Mouse (Mus musculus): ENCODE results near the gene Slc9a2. TPM values are rescaled to one million over a fixed set of nuclear protein-coding genes. Genes with fewer than 3 reads are reported as not detected.

The Slc9a2 gene
- polyA plus RNA-seq, 1 experiment from 2014 or later = not detected

DNA sequence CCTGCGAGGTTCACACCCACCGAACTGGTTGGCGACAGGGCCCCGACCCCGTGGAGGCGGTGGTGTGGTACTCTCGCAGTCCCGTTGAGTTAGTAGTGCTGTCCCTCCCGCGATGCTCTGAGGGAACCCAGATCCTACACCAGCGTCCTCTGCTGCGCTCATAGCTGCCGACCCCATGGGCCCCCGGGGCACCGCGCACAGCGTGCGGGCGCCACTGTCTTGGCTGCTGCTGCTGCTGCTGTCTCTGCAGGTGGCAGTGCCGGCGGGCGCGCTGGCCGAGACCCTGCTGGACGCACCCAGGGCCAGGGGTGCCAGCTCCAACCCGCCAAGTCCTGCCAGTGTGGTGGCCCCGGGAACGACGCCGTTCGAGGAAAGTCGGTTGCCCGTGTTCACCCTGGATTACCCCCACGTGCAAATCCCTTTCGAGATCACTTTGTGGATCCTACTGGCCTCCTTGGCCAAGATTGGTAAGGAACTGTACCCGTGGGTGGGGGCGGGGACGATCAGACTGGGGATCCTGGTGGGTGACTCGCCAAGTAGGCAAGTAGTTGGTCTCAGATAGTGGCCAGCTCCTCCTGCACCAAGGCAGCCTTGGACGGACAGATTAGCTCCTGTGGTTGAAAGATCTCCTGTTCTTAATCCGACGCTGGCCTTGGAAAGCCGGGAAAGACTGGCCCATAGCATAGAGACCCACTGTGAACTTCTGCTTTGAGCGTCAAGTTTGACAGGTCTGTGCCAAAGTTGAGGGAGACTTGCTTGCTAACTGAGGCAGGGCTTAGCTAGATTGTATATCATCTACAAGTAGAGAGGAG, 1.5 kb downstream of the Slc9a2 start:
- Histone ChIP-seq H3K36me3 (ENCODE audit: control insufficient read depth, insufficient read depth, low read length) (no peaks in the 10 kb centered on the region), H3K27me3 (replicated peaks; ENCODE audit: control insufficient read depth, insufficient read depth, low read length) (peaks cover 51% of the 10 kb centered on the region), H3K27ac (ENCODE audit: low read depth, low read length) (no peak overlapping the region), H3K4me3 (ENCODE audit: low read depth, low read length) (peak overlapping the region; percentile 53), H3K9me3 (ENCODE audit: control insufficient read depth, low read length) (no peaks in the 10 kb centered on the region), H3K4me1 (replicated peaks; ENCODE audit: control insufficient read depth, insufficient read depth, low read length) (0 out of 2 replicates have a peak, but pooled peaks cover 2% of the 10 kb centered on the region), H3K9ac (ENCODE audit: low read depth, low read length) (no peak overlapping the region), H3K4me2 (peak overlapping the region; percentile 78)
- 4% methylated on average over 43 of the region's 44 CpGs for WGBS
- peak; percentile 37 for DNase-seq (ENCODE audit: low spot score)
- no peak for ATAC-seq (replicated peaks; ENCODE audit: low FRiP score)

- no peak for ATAC-seq (replicated peaks; ENCODE audit: low FRiP score)
- H3K4me1 ChIP-seq (replicated peaks; ENCODE audit: control insufficient read depth, insufficient read depth, low read length) = no peaks in the 10 kb centered on the region
- no peaks in the 10 kb centered on the region for H3K36me3 ChIP-seq (ENCODE audit: control insufficient read depth, insufficient read depth, low read length)
- no peak overlapping the region for H3K27ac ChIP-seq (ENCODE audit: low read depth, low read length)
- WGBS = 90% methylated on average over 13 of the region's 13 CpGs
- no peak overlapping the region for H3K4me3 ChIP-seq (ENCODE audit: low read depth, low read length)
- H3K4me2 ChIP-seq = no peak overlapping the region
- H3K27me3 ChIP-seq (replicated peaks; ENCODE audit: control insufficient read depth, insufficient read depth, low read length) = no peaks in the 10 kb centered on the region
- DNase-seq (ENCODE audit: low spot score) = no peak
- no peak overlapping the region for H3K9ac ChIP-seq (ENCODE audit: low read depth, low read length)
- H3K9me3 ChIP-seq (ENCODE audit: control insufficient read depth, low read length) = no peaks in the 10 kb centered on the region
Measured at GRCm38 (mm10) chr1:40694296-40694695, 13.9 kb downstream of the Slc9a2 start.

DNA sequence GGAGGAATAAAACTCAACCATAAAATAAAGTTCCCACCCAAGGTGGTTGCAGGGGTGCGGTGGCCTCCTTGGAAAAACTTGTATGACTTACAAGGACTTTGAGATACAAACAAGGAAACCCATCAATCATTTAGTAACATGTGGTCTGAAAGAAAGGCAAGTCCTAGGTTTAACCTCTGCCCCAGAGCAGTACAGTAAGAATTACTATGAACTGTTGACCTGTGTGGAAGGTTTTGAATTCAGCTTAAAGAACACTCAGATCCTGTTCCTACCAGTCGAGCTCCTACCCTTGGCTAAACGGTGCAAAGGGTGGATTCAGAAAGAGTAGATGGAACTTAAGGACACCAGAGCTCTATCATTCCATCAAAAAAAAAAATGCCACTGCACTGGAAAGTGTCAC, 16.1 kb downstream of the Slc9a2 start:
- H3K4me1 ChIP-seq (replicated peaks; ENCODE audit: control insufficient read depth, insufficient read depth, low read length) = no peaks in the 10 kb centered on the region
- no peak overlapping the region for H3K9ac ChIP-seq (ENCODE audit: low read depth, low read length)
- no peaks in the 10 kb centered on the region for H3K27me3 ChIP-seq (replicated peaks; ENCODE audit: control insufficient read depth, insufficient read depth, low read length)
- H3K4me2 ChIP-seq = no peak overlapping the region
- WGBS = 85% methylated on average over 3 of the region's 3 CpGs
- H3K9me3 ChIP-seq (ENCODE audit: control insufficient read depth, low read length) = no peaks in the 10 kb centered on the region
- no peak overlapping the region for H3K4me3 ChIP-seq (ENCODE audit: low read depth, low read length)
- no peak for ATAC-seq (replicated peaks; ENCODE audit: low FRiP score)
- DNase-seq (ENCODE audit: low spot score) = no peak
- H3K36me3 ChIP-seq (ENCODE audit: control insufficient read depth, insufficient read depth, low read length) = no peaks in the 10 kb centered on the region
- H3K27ac ChIP-seq (ENCODE audit: low read depth, low read length) = no peak overlapping the region

GRCm38 (mm10) chr1:40705099-40705498, 24.7 kb downstream of the Slc9a2 start:
- H3K4me2 ChIP-seq = no peak overlapping the region
- no peaks in the 10 kb centered on the region for H3K9me3 ChIP-seq (ENCODE audit: control insufficient read depth, low read length)
- H3K36me3 ChIP-seq (ENCODE audit: control insufficient read depth, insufficient read depth, low read length) = no peaks in the 10 kb centered on the region
- ATAC-seq (replicated peaks; ENCODE audit: low FRiP score) (no peak), DNase-seq (ENCODE audit: low spot score) (no peak)
- H3K4me3 ChIP-seq (ENCODE audit: low read depth, low read length) = no peak overlapping the region
- H3K9ac ChIP-seq (ENCODE audit: low read depth, low read length) = no peak overlapping the region
- no peak overlapping the region for H3K27ac ChIP-seq (ENCODE audit: low read depth, low read length)
- WGBS = 83% methylated on average over 4 of the region's 4 CpGs
- H3K4me1 ChIP-seq (replicated peaks; ENCODE audit: control insufficient read depth, insufficient read depth, low read length) = no peaks in the 10 kb centered on the region
- H3K27me3 ChIP-seq (replicated peaks; ENCODE audit: control insufficient read depth, insufficient read depth, low read length) = no peaks in the 10 kb centered on the region

DNA sequence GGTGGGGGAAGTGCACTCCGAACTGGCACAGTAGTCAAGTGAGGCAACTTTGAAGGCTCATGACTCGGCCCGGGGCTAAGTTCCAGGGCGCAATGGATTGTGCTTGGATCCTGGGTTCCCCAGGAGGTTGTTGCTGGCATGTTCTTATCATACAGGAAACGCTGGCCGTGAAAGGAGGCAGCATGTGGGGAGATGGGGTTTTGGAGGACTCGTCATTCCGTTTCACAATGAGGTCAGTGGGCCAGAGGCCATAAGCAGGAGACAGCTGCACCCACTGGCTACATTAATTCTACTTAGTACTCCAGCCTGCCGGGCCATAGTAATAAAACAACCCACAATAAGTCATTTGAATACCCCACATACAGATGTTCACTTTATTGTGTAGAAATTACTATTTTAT, 34.6 kb downstream of the Slc9a2 start:
- Histone ChIP-seq H3K9me3 (ENCODE audit: control insufficient read depth, low read length) (no peaks in the 10 kb centered on the region), H3K9ac (ENCODE audit: low read depth, low read length) (no peak overlapping the region), H3K4me2 (no peak overlapping the region), H3K4me1 (replicated peaks; ENCODE audit: control insufficient read depth, insufficient read depth, low read length) (no peaks in the 10 kb centered on the region), H3K27ac (ENCODE audit: low read depth, low read length) (no peak overlapping the region), H3K36me3 (ENCODE audit: control insufficient read depth, insufficient read depth, low read length) (no peaks in the 10 kb centered on the region), H3K27me3 (replicated peaks; ENCODE audit: control insufficient read depth, insufficient read depth, low read length) (no peaks in the 10 kb centered on the region), H3K4me3 (ENCODE audit: low read depth, low read length) (no peak overlapping the region)
- DNase-seq (ENCODE audit: low spot score) (no peak), ATAC-seq (replicated peaks; ENCODE audit: low FRiP score) (no peak)
- WGBS = 60% methylated on average over 9 of the region's 9 CpGs

- H3K4me2 ChIP-seq = no peak overlapping the region
- H3K36me3 ChIP-seq (ENCODE audit: control insufficient read depth, insufficient read depth, low read length) = no peaks in the 10 kb centered on the region
- no peak overlapping the region for H3K9ac ChIP-seq (ENCODE audit: low read depth, low read length)
- H3K27ac ChIP-seq (ENCODE audit: low read depth, low read length) = no peak overlapping the region
- no peaks in the 10 kb centered on the region for H3K27me3 ChIP-seq (replicated peaks; ENCODE audit: control insufficient read depth, insufficient read depth, low read length)
- ATAC-seq (replicated peaks; ENCODE audit: low FRiP score) (no peak), DNase-seq (ENCODE audit: low spot score) (no peak)
- no peaks in the 10 kb centered on the region for H3K4me1 ChIP-seq (replicated peaks; ENCODE audit: control insufficient read depth, insufficient read depth, low read length)
- no peak overlapping the region for H3K4me3 ChIP-seq (ENCODE audit: low read depth, low read length)
- WGBS = 89% methylated on average over 10 of the region's 10 CpGs
- H3K9me3 ChIP-seq (ENCODE audit: control insufficient read depth, low read length) = no peaks in the 10 kb centered on the region
Measured at GRCm38 (mm10) chr1:40726051-40726450, 45.7 kb downstream of the Slc9a2 start.

GRCm38 (mm10) chr1:40727404-40727803, 47.0 kb downstream of the Slc9a2 start:
- ATAC-seq (replicated peaks; ENCODE audit: low FRiP score) (no peak), DNase-seq (ENCODE audit: low spot score) (no peak)
- H3K27me3 ChIP-seq (replicated peaks; ENCODE audit: control insufficient read depth, insufficient read depth, low read length) = no peaks in the 10 kb centered on the region
- no peaks in the 10 kb centered on the region for H3K4me1 ChIP-seq (replicated peaks; ENCODE audit: control insufficient read depth, insufficient read depth, low read length)
- no peak overlapping the region for H3K9ac ChIP-seq (ENCODE audit: low read depth, low read length)
- H3K4me3 ChIP-seq (ENCODE audit: low read depth, low read length) = no peak overlapping the region
- no peaks in the 10 kb centered on the region for H3K9me3 ChIP-seq (ENCODE audit: control insufficient read depth, low read length)
- 79% methylated on average over 7 of the region's 7 CpGs for WGBS
- no peak overlapping the region for H3K4me2 ChIP-seq
- no peak overlapping the region for H3K27ac ChIP-seq (ENCODE audit: low read depth, low read length)
- no peaks in the 10 kb centered on the region for H3K36me3 ChIP-seq (ENCODE audit: control insufficient read depth, insufficient read depth, low read length)

DNA sequence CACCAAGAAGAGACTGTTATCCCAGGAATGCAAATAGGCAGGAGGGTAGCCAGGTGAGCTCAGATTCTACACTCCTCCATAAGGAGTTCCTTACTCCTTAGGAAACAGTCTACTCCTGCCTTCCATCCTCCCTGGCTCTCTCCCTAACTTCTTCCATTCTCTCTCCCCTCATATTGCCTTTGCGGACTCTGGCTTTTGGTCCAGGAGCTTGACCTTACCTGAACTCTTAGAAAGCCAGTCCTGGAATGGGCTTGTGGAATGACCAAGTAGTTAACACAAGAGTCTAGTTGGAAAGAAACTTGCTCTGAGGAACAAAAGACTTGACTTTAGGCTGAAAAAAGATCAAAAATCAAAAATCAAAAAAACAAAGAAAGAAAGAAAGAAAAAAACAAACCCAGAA, 48.3 kb downstream of the Slc9a2 start:
- no peaks in the 10 kb centered on the region for H3K4me1 ChIP-seq (replicated peaks; ENCODE audit: control insufficient read depth, insufficient read depth, low read length)
- no peak overlapping the region for H3K9ac ChIP-seq (ENCODE audit: low read depth, low read length)
- no peak overlapping the region for H3K4me3 ChIP-seq (ENCODE audit: low read depth, low read length)
- ATAC-seq (replicated peaks; ENCODE audit: low FRiP score) (no peak), DNase-seq (ENCODE audit: low spot score) (no peak)
- no peaks in the 10 kb centered on the region for H3K27me3 ChIP-seq (replicated peaks; ENCODE audit: control insufficient read depth, insufficient read depth, low read length)
- no peaks in the 10 kb centered on the region for H3K9me3 ChIP-seq (ENCODE audit: control insufficient read depth, low read length)
- no peak overlapping the region for H3K4me2 ChIP-seq
- 97% methylated on average over 1 of the region's 1 CpGs for WGBS
- no peaks in the 10 kb centered on the region for H3K36me3 ChIP-seq (ENCODE audit: control insufficient read depth, insufficient read depth, low read length)
- no peak overlapping the region for H3K27ac ChIP-seq (ENCODE audit: low read depth, low read length)

- DNase-seq (ENCODE audit: low spot score) (no peak), ATAC-seq (replicated peaks; ENCODE audit: low FRiP score) (no peak)
- Histone ChIP-seq H3K9me3 (ENCODE audit: control insufficient read depth, low read length) (no peaks in the 10 kb centered on the region), H3K9ac (ENCODE audit: low read depth, low read length) (no peak overlapping the region), H3K36me3 (ENCODE audit: control insufficient read depth, insufficient read depth, low read length) (no peaks in the 10 kb centered on the region), H3K4me2 (no peak overlapping the region), H3K4me1 (replicated peaks; ENCODE audit: control insufficient read depth, insufficient read depth, low read length) (no peaks in the 10 kb centered on the region), H3K4me3 (ENCODE audit: low read depth, low read length) (no peak overlapping the region), H3K27me3 (replicated peaks; ENCODE audit: control insufficient read depth, insufficient read depth, low read length) (no peaks in the 10 kb centered on the region), H3K27ac (ENCODE audit: low read depth, low read length) (no peak overlapping the region)
- 70% methylated on average over 8 of the region's 8 CpGs for WGBS
Measured at GRCm38 (mm10) chr1:40737671-40738070, 57.3 kb downstream of the Slc9a2 start.

Data from liver, embryonic 11.5 days (tissue).